Mouse (Mus musculus) ES-Bruce4 (cell line): ENCODE measurements around the gene Tmem126b.

Experiments
- CTCF ChIP-seq: IDR thresholded peaks from one replicate; pipeline ENCODE4 v1.8.1; 2011; ENCODE audit warnings: low read depth, low read length
- EP300 ChIP-seq: IDR thresholded peaks from 2 replicates; pipeline ENCODE4 v1.6.1; 2011; ENCODE audit warnings: low read depth, low read length; ENCODE audit not compliant: insufficient read depth
- POLR2A ChIP-seq: IDR thresholded peaks from one replicate; pipeline ENCODE4 v1.8.1; 2011; ENCODE audit warnings: low read length; ENCODE audit not compliant: insufficient read depth

- TF ChIP-seq POLR2A, result no peak
- TF ChIP-seq CTCF, result no peak
- no peak for TF ChIP-seq EP300
Measured at GRCm38 (mm10) chr7:90482607-90483006, 6.8 kb upstream of the Tmem126b start.
